Comparison of ENCODE assay signal across 24 mouse cellular contexts in genomic region chr10:104592009-104592603, GRCm38 (mm10).
DNase-seq lines count a peak whose midpoint lies in the region; ATAC-seq lines count a peak whose summit lies in the region.
"Had no signal": no experiment of that assay in that cellular context is flagged by ENCODE, and none has a peak within 500 bp of the region (broad histone marks: within the 10 kb centered on the region; RNA-seq: fewer than 3 reads in every experiment).

No protein-coding gene starts in this region.

- H3K27ac ChIP-seq in kidney, embryonic 15.5 days: no peak overlapping the region
- no peak overlapping the region for H3K27ac ChIP-seq in limb, embryonic 11.5 days (replicated peaks; ENCODE audit: low read depth, low read length)
- no peak overlapping the region for H3K27ac ChIP-seq in limb, embryonic 10.5 days
- H3K27ac ChIP-seq: embryonic facial prominence, embryonic 12.5 days; embryonic facial prominence, embryonic 15.5 days; heart, adult 2 months; hindbrain, embryonic 12.5 days; hindbrain, embryonic 15.5 days had no signal

- peak; percentile 92 for ATAC-seq in kidney, embryonic 15.5 days (replicated peaks; ENCODE audit: low FRiP score)
- peak; percentile 60; the same call in 1 of the 2 replicates for ATAC-seq in limb, embryonic 11.5 days (ENCODE audit: insufficient number of reproducible peaks, low FRiP score, low TSS enrichment, low read depth)
- ATAC-seq: activated CD4-positive, CD25-positive, alpha-beta regulatory T cell, adult 4 months; forebrain, embryonic 14.5 days had no signal

- peak; percentile 8 for DNase-seq in embryo, embryonic 10.5 days (ENCODE audit: low spot score)
- DNase-seq in embryo, embryonic 9.5 days (ENCODE audit: extremely low spot score): no peak
- no peak for DNase-seq in kidney, postnatal 4 days
- DNase-seq in limb, embryonic 11.5 days (ENCODE audit: low spot score): no peak
- DNase-seq in limb, embryonic 10.5 days (ENCODE audit: low spot score): no peak
- DNase-seq in heart, adult 9 months (ENCODE audit: low spot score in 2 of 2): no peak
- no peak for DNase-seq in right cerebral cortex, adult 18-20 months
- DNase-seq: adrenal gland, adult 8-10 months; adrenal gland, postnatal 25 days; cerebellum, adult 11-12 months; cerebellum, adult 8-10 months; cerebellum, postnatal 10 days; cerebellum, postnatal 36 days; gastrocnemius, postnatal 10 days; gastrocnemius, postnatal 36 days; heart, adult 2 months had no signal

- 28% methylated on average over 3 of the region's 3 CpGs for WGBS in kidney, embryonic 15.5 days
- WGBS in limb, embryonic 11.5 days: 61% methylated on average over 3 of the region's 3 CpGs
- WGBS in limb, embryonic 10.5 days: 77% methylated on average over 3 of the region's 3 CpGs

- H3K4me1 ChIP-seq in kidney, embryonic 15.5 days: no peaks in the 10 kb centered on the region
- H3K4me1 ChIP-seq in limb, embryonic 11.5 days (ENCODE audit: control insufficient read depth, insufficient read depth, low read length): no peaks in the 10 kb centered on the region
- H3K4me1 ChIP-seq in limb, embryonic 10.5 days: no peaks in the 10 kb centered on the region
- H3K4me1 ChIP-seq: embryonic facial prominence, embryonic 12.5 days; embryonic facial prominence, embryonic 15.5 days; hindbrain, embryonic 12.5 days; hindbrain, embryonic 15.5 days had no signal

- peaks cover 4% of the 10 kb centered on the region; the same call in 1 of the 2 replicates for H3K9me3 ChIP-seq in kidney, embryonic 15.5 days (replicated peaks)
- H3K9me3 ChIP-seq in limb, embryonic 11.5 days (ENCODE audit: control insufficient read depth, low read length): no peaks in the 10 kb centered on the region
- H3K9me3 ChIP-seq in limb, embryonic 10.5 days (replicated peaks): no peaks in the 10 kb centered on the region
- H3K9me3 ChIP-seq: embryonic facial prominence, embryonic 12.5 days; embryonic facial prominence, embryonic 15.5 days; hindbrain, embryonic 12.5 days had no signal

- no peaks in the 10 kb centered on the region for H3K27me3 ChIP-seq in kidney, embryonic 15.5 days
- no peaks in the 10 kb centered on the region for H3K27me3 ChIP-seq in limb, embryonic 11.5 days (ENCODE audit: control insufficient read depth, insufficient read depth, low read length)
- H3K27me3 ChIP-seq in limb, embryonic 10.5 days (ENCODE audit: low read depth, poor library complexity, severe bottlenecking): no peaks in the 10 kb centered on the region
- H3K27me3 ChIP-seq: embryonic facial prominence, embryonic 12.5 days; embryonic facial prominence, embryonic 15.5 days; hindbrain, embryonic 12.5 days; hindbrain, embryonic 15.5 days had no signal

- no peak overlapping the region for H3K4me2 ChIP-seq in kidney, embryonic 15.5 days
- no peak overlapping the region for H3K4me2 ChIP-seq in limb, embryonic 11.5 days (ENCODE audit: low read depth, severe bottlenecking)
- H3K4me2 ChIP-seq: embryonic facial prominence, embryonic 12.5 days; embryonic facial prominence, embryonic 15.5 days; heart, embryonic 11.5 days; hindbrain, embryonic 12.5 days; hindbrain, embryonic 15.5 days had no signal

- H3K4me3 ChIP-seq in kidney, embryonic 15.5 days (replicated peaks): no peak overlapping the region
- no peak overlapping the region for H3K4me3 ChIP-seq in limb, embryonic 11.5 days (ENCODE audit: low read depth, low read length)
- H3K4me3 ChIP-seq in limb, embryonic 10.5 days: no peak overlapping the region
- H3K4me3 ChIP-seq: embryonic facial prominence, embryonic 12.5 days; embryonic facial prominence, embryonic 15.5 days; heart, adult 2 months; hindbrain, embryonic 12.5 days; hindbrain, embryonic 15.5 days had no signal

- no peaks in the 10 kb centered on the region for H3K36me3 ChIP-seq in kidney, embryonic 15.5 days
- H3K36me3 ChIP-seq in limb, embryonic 11.5 days (ENCODE audit: control insufficient read depth, insufficient read depth, low read length): no peaks in the 10 kb centered on the region
- no peaks in the 10 kb centered on the region for H3K36me3 ChIP-seq in limb, embryonic 10.5 days
- H3K36me3 ChIP-seq: embryonic facial prominence, embryonic 12.5 days; embryonic facial prominence, embryonic 15.5 days; hindbrain, embryonic 12.5 days; hindbrain, embryonic 15.5 days had no signal

- no peak overlapping the region for H3K9ac ChIP-seq in kidney, embryonic 15.5 days
- no peak overlapping the region for H3K9ac ChIP-seq in limb, embryonic 11.5 days (ENCODE audit: low read length)
- H3K9ac ChIP-seq: embryonic facial prominence, embryonic 12.5 days; embryonic facial prominence, embryonic 15.5 days; hindbrain, embryonic 12.5 days; hindbrain, embryonic 15.5 days had no signal
